Mouse (Mus musculus): Measurements from ENCODE around the gene Sept4. TPM values are rescaled to one million over a fixed set of nuclear protein-coding genes. Genes with fewer than 3 reads are reported as not detected.
A peak's percentile ranks its signal among the peaks of the same experiment; 100 is the strongest.

Gene Sept4
- total RNA-seq, 1 experiment: 6.1 TPM

DNA sequence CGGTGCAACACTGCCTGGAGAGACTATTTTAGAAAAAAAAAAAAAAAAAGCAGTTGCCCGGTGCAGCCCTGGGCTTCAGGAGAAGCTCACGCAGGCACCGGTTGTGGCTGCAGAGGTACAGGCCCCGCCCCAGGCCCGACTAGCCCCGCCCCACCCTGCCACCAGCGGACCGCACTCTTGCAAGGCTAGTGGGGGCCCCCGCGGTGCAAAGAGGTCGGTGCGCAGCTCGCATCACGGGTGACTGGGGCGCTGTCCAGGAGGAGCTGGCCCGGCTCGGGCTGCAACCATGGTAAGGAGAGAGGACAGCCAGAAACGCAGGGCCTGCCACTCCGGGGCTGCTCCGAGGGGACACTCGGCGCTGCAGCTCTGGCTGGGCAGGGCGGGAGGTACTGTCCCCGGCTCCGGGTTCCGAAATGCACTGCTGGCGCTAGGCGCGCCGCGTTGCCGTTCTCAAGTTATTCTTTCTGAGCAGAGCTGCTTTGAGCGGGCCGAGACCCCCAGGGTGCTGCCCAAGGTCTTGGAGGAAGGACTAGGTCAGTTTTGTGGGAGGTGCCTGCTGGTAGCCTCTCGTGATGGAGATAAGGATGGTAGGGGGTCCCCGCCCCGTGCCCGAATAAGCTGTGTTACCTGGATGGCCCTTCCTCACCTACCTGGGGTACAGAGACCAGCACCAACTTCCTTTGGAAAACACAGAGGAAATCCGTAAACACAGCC lies 9.7 kb downstream of the Sept4 start:
- peak overlapping the region; percentile 60 to 72 for H3K4me3 ChIP-seq (ENCODE audit: insufficient read depth in 1 of 2, low read depth in 1 of 2, low read length in 2 of 2, poor library complexity in 1 of 2, severe bottlenecking in 1 of 2)
- no peaks in the 10 kb centered on the region for H3K36me3 ChIP-seq (ENCODE audit: control insufficient read depth, insufficient read depth, low read length, poor library complexity, severe bottlenecking)
- TF ChIP-seq HCFC1 (IDR thresholded peaks at IDR 0.05; ENCODE audit: borderline replicate concordance, insufficient read depth, low read length): no peak
- no peak for TF ChIP-seq CHD2 (IDR thresholded peaks at IDR 0.05; ENCODE audit: low read depth, low read length)
- DNase-seq (ENCODE audit: low read depth, low spot score): no peak
- in situ Hi-C loops (cut with MboI; ENCODE audit: low sequenced_read_pairs in 2 of 2, unreplicated experiment in 2 of 2): no loop called here
- H3K4me1 ChIP-seq (ENCODE audit: control insufficient read depth in 2 of 2, insufficient read depth in 2 of 2, low read length in 2 of 2, poor library complexity in 1 of 2): peaks cover 5 to 16% of the 10 kb centered on the region in 2 experiments; a peak in 2 of 4 replicates
- no peak overlapping the region for H3K27ac ChIP-seq (ENCODE audit: insufficient read depth, low read depth, low read length, poor library complexity, severe bottlenecking)
- H3K9me3 ChIP-seq (ENCODE audit: control insufficient read depth, insufficient read depth, low read depth, low read length): no peaks in the 10 kb centered on the region
- 0 out of 2 replicates have a peak overlapping the region, but pooled peaks have one; percentile 8 for H3K9ac ChIP-seq (ENCODE audit: insufficient read depth, low read depth, low read length, poor library complexity, severe bottlenecking)

DNA sequence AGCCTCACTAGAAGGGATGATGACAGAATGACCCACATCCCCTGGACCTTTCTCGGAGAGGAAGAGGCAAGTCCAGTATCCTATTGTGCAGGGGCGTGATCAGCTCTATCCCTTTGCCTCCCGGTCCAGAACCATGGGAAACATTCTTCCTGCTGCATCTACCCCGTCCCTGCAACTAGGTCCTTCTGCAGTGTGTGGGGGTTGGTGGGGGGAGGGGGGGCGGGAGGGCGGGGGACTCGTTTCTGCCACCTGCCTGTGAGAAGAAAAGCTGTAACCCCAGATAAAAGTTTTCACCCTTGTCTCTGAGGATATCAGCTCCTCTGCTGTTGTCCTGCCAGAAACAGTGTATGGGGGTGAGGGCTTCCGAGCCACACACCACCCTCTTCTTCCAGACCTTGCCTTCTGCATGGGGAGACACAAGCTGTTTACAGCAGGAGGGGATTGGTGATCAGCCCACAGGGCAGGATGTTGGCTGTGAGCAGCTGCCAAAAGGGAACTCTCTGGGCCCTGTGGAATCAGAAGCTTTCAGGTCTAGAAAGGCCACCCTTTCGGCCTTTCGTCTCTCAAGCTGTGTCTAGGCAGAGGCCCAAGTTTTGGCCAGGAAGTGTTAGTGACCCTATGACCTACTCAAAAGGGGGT lies 10.4 kb downstream of the Sept4 start:
- Histone ChIP-seq H3K27ac (ENCODE audit: insufficient read depth, low read depth, low read length, poor library complexity, severe bottlenecking) (no peak overlapping the region), H3K4me3 (ENCODE audit: insufficient read depth in 1 of 2, low read depth in 1 of 2, low read length in 2 of 2, poor library complexity in 1 of 2, severe bottlenecking in 1 of 2) (peak overlapping the region; percentile 60 to 72; a peak in 3 of 4 replicates), H3K9ac (ENCODE audit: insufficient read depth, low read depth, low read length, poor library complexity, severe bottlenecking) (no peak overlapping the region), H3K4me1 (ENCODE audit: control insufficient read depth in 2 of 2, insufficient read depth in 2 of 2, low read length in 2 of 2, poor library complexity in 1 of 2) (peaks cover 5 to 16% of the 10 kb centered on the region in 2 experiments; a peak in 2 of 4 replicates), H3K9me3 (ENCODE audit: control insufficient read depth, insufficient read depth, low read depth, low read length) (no peaks in the 10 kb centered on the region), H3K36me3 (ENCODE audit: control insufficient read depth, insufficient read depth, low read length, poor library complexity, severe bottlenecking) (no peaks in the 10 kb centered on the region)
- in situ Hi-C loops (cut with MboI; ENCODE audit: low sequenced_read_pairs in 2 of 2, unreplicated experiment in 2 of 2): no loop called here
- DNase-seq (ENCODE audit: low read depth, low spot score): no peak
- no peak for TF ChIP-seq HCFC1 (IDR thresholded peaks at IDR 0.05; ENCODE audit: borderline replicate concordance, insufficient read depth, low read length)
- no peak for TF ChIP-seq ZC3H11A (IDR thresholded peaks at IDR 0.05; ENCODE audit: borderline replicate concordance, low read depth, low read length)
- no peak for TF ChIP-seq ZNF384 (IDR thresholded peaks at IDR 0.05; ENCODE audit: low read depth, low read length)
- no peak for TF ChIP-seq CHD2 (IDR thresholded peaks at IDR 0.05; ENCODE audit: low read depth, low read length)
- TF ChIP-seq MAFK (IDR thresholded peaks at IDR 0.05; ENCODE audit: insufficient read depth, low read depth, low read length): no peak

DNA sequence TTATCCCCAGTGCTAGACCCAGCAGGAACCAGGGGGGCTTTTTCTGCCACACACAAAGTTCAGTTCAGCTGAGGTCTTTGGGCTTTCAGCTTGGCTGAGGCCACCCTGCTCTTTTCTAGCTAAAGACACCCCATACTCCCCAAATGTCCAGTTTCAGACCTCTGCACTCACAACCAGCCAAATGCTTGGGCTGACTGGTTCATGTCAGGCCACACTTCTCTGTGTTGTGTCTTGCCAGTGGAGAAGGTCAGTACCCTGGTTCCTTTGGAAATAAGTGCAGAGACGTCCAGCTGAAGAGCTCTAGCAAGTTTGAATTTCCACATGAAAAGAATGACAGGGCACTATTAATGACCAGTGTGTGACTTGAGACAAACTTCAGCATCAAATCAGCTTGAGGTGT lies 11.0 kb downstream of the Sept4 start:
- in situ Hi-C loops (cut with MboI; ENCODE audit: low sequenced_read_pairs in 2 of 2, unreplicated experiment in 2 of 2): no loop called here
- Histone ChIP-seq H3K4me3 (ENCODE audit: insufficient read depth in 1 of 2, low read depth in 1 of 2, low read length in 2 of 2, poor library complexity in 1 of 2, severe bottlenecking in 1 of 2) (no peak overlapping the region), H3K27ac (ENCODE audit: insufficient read depth, low read depth, low read length, poor library complexity, severe bottlenecking) (no peak overlapping the region), H3K4me1 (ENCODE audit: control insufficient read depth in 2 of 2, insufficient read depth in 2 of 2, low read length in 2 of 2, poor library complexity in 1 of 2) (peaks cover 2 to 12% of the 10 kb centered on the region in 2 experiments; a peak in 1 of 4 replicates), H3K9me3 (ENCODE audit: control insufficient read depth, insufficient read depth, low read depth, low read length) (no peaks in the 10 kb centered on the region), H3K36me3 (ENCODE audit: control insufficient read depth, insufficient read depth, low read length, poor library complexity, severe bottlenecking) (no peaks in the 10 kb centered on the region), H3K9ac (ENCODE audit: insufficient read depth, low read depth, low read length, poor library complexity, severe bottlenecking) (no peak overlapping the region)
- DNase-seq (ENCODE audit: low read depth, low spot score): no peak
- TF ChIP-seq MAFK (IDR thresholded peaks at IDR 0.05; ENCODE audit: insufficient read depth, low read depth, low read length): no peak
- no peak for TF ChIP-seq HCFC1 (IDR thresholded peaks at IDR 0.05; ENCODE audit: borderline replicate concordance, insufficient read depth, low read length)
- TF ChIP-seq ZC3H11A (IDR thresholded peaks at IDR 0.05; ENCODE audit: borderline replicate concordance, low read depth, low read length): no peak
- no peak for TF ChIP-seq ZNF384 (IDR thresholded peaks at IDR 0.05; ENCODE audit: low read depth, low read length)
- no peak for TF ChIP-seq CHD2 (IDR thresholded peaks at IDR 0.05; ENCODE audit: low read depth, low read length)

DNA sequence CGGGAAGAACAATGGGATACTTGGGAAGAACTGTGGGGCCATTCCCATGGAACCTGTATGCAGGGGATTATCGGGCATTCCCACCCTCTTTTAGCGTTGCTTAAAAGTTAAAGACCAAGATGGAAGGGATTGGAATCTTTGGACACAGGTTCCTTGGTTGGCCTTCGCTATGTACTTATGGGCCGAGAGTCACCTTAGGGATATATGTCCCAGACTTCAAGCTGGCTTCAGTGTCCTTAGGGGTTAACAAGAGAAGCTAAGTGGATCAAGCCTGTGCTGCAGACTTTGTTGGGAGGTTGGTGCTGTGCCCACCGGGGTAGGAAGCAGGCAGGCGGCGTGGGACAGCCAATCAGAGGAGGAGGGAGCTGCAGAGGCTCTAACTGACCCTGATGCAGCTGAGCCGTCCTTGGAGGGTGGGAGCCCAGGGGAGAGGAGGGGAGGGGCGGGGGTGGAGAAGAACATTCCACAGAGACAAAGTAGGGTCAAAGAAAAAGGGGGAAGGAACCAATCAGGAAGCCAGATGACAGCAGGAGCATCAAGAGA lies 11.9 kb downstream of the Sept4 start:
- no peaks in the 10 kb centered on the region for H3K9me3 ChIP-seq (ENCODE audit: control insufficient read depth, insufficient read depth, low read depth, low read length)
- H3K4me1 ChIP-seq (ENCODE audit: control insufficient read depth in 2 of 2, insufficient read depth in 2 of 2, low read length in 2 of 2, poor library complexity in 1 of 2): peaks cover 2 to 12% of the 10 kb centered on the region in 2 experiments; a peak in 1 of 4 replicates
- no peak overlapping the region for H3K9ac ChIP-seq (ENCODE audit: insufficient read depth, low read depth, low read length, poor library complexity, severe bottlenecking)
- H3K27ac ChIP-seq (ENCODE audit: insufficient read depth, low read depth, low read length, poor library complexity, severe bottlenecking): no peak overlapping the region
- in situ Hi-C loops (cut with MboI; ENCODE audit: low sequenced_read_pairs in 2 of 2, unreplicated experiment in 2 of 2): no loop called here
- H3K36me3 ChIP-seq (ENCODE audit: control insufficient read depth, insufficient read depth, low read length, poor library complexity, severe bottlenecking): no peaks in the 10 kb centered on the region
- H3K4me3 ChIP-seq (ENCODE audit: insufficient read depth in 1 of 2, low read depth in 1 of 2, low read length in 2 of 2, poor library complexity in 1 of 2, severe bottlenecking in 1 of 2): no peak overlapping the region
- DNase-seq (ENCODE audit: low read depth, low spot score): no peak
- TF ChIP-seq CHD2 (IDR thresholded peaks at IDR 0.05; ENCODE audit: low read depth, low read length): no peak
- no peak for TF ChIP-seq HCFC1 (IDR thresholded peaks at IDR 0.05; ENCODE audit: borderline replicate concordance, insufficient read depth, low read length)
- TF ChIP-seq ZC3H11A (IDR thresholded peaks at IDR 0.05; ENCODE audit: borderline replicate concordance, low read depth, low read length): no peak
- no peak for TF ChIP-seq MAFK (IDR thresholded peaks at IDR 0.05; ENCODE audit: insufficient read depth, low read depth, low read length)
- no peak for TF ChIP-seq ZNF384 (IDR thresholded peaks at IDR 0.05; ENCODE audit: low read depth, low read length)
